Mouse (Mus musculus) c-Kit-positive CD71-positive TER-119-negative erythroid progenitor cells, embryonic 14.5 days (primary cell): ENCODE data around the gene Rph3al.

Source experiments
- DNase-seq: peaks from one replicate; pipeline ENCODE4 v3.0.0-alpha.2; 2013; ENCODE audit warnings: low read depth

The Rph3al gene

GRCm38 (mm10) chr11:75950459-75950858 lies 12.2 kb upstream of the Rph3al start:
- no peak for DNase-seq

- no peak for DNase-seq
Observed at GRCm38 (mm10) chr11:75948789-75949188, 10.6 kb upstream of the Rph3al start.

DNA sequence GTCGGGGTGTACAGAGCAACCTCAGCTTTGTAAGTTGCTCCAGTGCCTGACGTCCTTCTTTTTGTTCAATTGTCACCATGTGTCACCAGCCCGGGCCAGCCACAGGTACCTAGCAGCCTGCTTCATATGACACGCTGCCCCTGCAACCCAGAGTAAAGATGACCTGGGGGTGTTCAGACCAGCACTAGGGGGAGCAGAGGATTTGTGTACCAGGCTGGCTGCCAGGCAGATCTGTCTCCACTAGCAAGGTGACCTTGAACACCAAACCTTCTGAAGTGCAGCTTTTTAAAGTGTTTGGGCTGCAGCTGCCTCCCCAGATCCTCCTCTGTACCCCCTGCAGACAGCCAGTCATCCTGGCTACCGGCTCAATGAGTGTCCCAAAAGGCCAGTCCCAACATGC lies 9.0 kb upstream of the Rph3al start:
- no peak for DNase-seq

DNA sequence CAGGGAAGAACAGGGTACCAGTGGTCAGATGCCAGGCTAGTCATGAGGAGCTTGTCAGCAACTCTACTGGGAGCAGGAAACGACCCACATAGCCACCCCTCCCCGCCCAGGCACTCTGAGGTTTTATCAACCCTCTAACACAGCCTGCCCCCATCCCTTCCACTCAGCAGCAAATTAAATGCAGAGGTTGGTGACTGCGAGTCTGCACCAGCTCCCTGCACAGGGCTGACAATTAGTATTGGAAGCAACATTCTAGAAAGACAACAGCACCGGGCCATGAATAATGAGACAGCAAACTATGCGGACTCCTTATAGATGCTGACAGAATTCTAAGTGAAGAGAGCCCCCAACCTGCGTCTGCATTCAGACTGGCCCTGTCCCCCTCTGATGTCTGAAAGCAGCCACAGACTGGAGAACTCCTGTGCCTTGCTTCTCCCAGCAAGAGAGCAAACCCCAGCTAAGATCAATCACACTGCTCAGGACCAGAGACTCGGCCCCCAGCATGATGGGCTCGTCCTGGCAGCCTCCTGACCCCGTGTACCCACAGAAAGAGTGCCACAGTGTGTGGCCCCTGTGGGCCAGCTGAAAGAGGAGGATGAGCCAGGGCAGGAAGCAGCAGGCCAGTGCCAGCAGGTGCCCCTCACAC lies 7.7 kb upstream of the Rph3al start:
- no peak for DNase-seq

- DNase-seq = no peak
Observed at GRCm38 (mm10) chr11:75937370-75937871, 808 bp downstream of the Rph3al start.

- no peak for DNase-seq
Observed at GRCm38 (mm10) chr11:75935819-75936430, 2.3 kb downstream of the Rph3al start.

DNA sequence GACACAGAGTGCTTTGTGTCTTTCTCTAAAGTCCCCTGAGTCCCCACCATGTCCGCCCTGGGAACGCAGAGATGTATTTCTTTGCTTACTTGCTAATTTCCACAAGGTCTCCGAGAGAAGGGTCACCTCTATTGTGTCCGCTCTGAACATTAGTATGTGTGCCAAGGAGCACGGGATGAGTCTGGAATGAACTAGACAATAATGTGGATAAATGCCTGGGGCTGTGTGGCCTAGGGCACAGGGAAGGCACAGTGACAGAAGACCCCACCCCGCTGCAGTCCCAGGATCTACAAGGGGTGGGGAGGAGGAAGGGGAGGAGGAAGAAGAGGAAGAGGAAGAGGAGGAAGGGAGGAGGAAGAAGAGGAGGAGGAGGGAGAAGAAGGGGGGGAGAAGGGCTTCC lies 3.8 kb downstream of the Rph3al start:
- DNase-seq = no peak

DNA sequence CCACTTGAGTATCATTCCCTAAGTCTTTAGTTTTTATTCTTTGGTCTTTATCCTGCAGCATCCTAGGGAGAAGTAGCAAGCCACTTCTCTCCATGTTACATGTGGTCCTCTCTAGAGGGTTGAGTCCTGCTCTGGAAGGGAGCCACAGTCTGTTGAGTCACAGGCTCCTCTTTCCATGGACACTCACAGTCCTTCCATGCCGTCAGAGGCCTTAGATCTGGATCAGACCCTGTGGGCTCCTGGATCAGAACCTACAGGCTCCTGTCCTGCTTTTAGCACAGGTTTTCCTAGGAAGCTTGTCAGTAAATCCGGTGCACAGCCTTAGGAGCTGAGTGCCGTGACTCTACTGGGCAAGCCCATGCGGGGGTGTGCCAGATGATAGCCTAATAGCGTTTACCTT lies 4.9 kb downstream of the Rph3al start:
- no peak for DNase-seq

- DNase-seq = no peak
Observed at GRCm38 (mm10) chr11:75930911-75931678, 7.1 kb downstream of the Rph3al start.

GRCm38 (mm10) chr11:75930208-75930607 lies 8.0 kb downstream of the Rph3al start:
- no peak for DNase-seq

GRCm38 (mm10) chr11:75927881-75928280 lies 10.3 kb downstream of the Rph3al start:
- no peak for DNase-seq

GRCm38 (mm10) chr11:75926431-75927312 lies 11.6 kb downstream of the Rph3al start:
- DNase-seq = peak; percentile 63

DNA sequence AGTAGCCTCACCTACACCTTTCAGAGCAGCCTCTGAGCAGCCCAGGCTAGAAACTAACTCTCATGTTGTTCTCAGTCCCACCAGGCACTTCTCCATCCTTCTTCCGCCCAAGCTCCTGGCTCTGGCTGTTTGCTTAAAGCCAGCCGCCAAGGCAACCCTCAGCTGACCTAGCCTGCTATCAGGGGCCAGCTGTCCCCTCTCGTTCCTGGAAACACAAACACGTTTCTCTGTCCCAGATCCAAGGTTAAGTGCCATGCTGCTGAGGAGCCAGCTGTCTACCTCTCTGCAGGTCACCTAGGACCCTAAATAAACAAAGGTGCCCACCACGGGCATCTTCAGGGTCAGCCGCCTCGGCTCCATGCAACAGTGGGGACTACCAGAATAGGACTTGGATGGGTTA lies 12.4 kb downstream of the Rph3al start:
- DNase-seq = no peak

- no peak for DNase-seq
Observed at GRCm38 (mm10) chr11:75922741-75923140, 15.5 kb downstream of the Rph3al start.

DNA sequence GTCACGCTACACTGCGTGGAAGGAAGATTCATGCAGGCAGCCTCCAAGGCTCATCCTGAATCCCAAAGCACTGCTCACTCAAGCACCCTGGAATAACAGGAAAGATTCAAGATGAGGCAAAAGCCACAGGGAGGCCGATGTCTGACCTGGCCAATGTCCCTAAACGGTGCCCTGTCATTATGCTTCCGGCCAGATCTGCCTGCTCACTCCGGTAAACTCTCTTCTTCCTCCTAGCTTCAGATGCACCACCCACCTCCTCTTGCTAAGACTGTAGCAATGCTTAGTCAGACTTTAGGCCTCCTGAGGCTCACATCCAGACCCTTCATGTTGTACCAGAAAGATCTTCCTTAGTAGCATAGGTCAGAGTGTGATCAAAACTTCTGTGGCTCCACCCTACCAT lies 19.1 kb downstream of the Rph3al start:
- no peak for DNase-seq

GRCm38 (mm10) chr11:75917340-75917739 lies 20.9 kb downstream of the Rph3al start:
- DNase-seq = no peak

DNA sequence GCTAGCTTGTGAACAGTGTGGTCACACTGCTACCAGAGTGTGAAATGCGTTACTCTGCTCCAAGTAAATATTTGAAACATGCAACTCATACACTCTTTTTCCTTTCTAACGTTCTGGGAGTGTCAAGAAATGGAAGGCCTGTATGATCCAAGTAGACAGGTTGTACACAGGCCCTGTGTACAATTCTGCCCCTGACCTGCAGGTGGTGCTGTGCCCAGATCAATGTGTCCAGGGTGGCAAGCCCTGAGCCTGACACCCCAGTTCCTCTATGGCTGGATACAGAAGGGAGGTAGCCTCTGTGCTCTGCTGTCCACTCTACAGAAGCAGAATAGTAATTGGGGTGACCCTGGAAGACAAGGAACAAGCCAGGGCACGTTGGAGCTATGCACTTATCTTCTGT lies 24.3 kb downstream of the Rph3al start:
- DNase-seq = no peak

DNA sequence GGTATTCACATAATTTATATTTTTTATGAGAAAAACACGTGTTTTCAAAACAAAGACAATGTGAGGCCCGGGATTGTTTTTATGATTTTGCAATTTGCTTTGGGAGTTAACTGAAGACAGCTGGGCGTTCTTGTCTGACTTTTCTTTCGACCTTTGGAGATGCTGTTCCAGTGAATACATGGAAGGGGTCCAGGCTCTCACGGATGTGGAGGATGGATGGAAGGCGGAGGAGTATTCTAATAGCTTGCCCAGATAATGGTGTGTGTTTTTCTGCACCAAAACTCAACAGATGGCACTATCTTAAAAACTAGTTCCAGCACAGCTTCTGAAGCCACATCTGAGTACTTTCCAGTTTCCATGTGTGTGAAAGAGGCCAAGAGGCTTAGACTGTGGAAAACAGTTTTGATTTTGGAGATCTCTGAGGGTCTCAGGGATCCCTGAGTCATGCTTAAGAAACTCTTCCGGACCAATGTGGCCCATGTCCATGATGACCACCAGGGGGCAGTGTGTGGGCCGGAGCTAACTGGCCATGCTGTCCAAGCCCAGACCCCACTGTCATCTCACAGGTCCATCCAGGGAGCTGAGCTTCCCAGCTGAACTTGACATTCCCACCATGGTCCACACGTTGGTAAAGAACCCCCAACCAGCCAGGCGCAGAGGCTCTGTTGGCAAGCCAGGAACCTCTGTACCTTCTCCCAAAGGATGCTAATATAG lies 25.1 kb downstream of the Rph3al start:
- DNase-seq = no peak

- DNase-seq = no peak
Observed at GRCm38 (mm10) chr11:75911962-75912361, 26.3 kb downstream of the Rph3al start.

DNA sequence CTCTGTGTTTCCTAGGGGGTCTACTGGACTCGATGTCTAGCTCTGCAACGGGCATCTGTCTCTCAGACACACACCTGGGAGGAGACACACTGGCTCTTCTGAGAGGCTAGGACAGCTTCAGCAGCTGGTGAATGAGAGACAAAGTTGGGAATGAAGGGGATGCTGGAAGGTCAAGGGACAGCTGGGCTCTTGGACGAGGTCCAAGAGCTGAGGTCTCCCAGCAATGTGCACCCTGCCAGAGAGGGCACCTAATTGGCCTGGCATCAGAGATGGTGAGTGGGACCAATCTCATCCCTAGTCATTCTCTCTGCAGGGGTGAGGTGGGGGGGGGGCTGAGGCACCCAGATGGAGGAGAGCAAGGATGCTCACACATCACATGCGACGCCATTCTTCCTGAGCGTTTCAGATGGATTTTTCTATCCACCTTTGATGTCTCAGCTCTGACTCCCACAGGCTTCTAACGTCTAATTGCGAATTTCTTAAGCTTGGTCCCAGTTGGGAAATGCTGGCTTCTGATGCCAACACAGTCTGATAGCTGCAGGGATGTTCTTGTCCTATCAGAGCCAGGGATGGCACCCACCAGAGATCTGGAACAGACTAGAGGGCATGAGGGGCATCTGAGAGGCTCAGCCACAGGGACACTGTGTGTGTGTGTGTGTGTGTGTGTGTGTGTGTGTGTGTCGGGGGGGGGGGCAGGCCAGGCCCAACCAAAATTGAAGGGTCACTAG lies 28.4 kb downstream of the Rph3al start:
- DNase-seq = no peak

DNA sequence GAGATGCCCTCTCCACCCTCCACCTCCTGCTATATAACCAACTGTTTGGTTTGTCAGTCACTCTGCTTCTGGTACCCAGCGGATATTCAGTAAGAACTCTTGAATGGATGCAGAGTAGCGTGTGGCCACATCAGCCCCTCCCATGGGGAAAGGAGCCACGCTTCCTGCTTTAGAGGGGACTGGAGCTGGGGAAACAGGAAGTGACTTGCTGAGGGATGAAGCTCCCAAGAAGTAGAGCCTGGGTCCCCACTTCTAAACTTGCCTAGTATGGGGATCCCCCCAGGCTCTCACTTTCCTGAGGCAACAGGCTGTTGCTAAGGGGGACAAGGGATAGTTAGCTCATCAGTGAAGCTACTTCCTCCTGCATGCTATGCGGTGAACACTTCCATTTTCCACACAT lies 30.8 kb downstream of the Rph3al start:
- DNase-seq = no peak
